Mouse (Mus musculus): ENCODE data around the gene Cmtm1. TPM values are rescaled to one million over a fixed set of nuclear protein-coding genes. Genes with fewer than 3 reads are reported as not detected.

Gene Cmtm1
- polyA plus RNA-seq, 1 experiment: not detected

- TF ChIP-seq TAL1 (IDR thresholded peaks at IDR 0.05; ENCODE audit: low read length): no peak
- no peak for TF ChIP-seq GATA1 (IDR thresholded peaks at IDR 0.05; ENCODE audit: low read length)
- peaks cover 47% of the 10 kb centered on the region for H3K4me1 ChIP-seq (ENCODE audit: control insufficient read depth)
- no peaks in the 10 kb centered on the region for H3K9me3 ChIP-seq (ENCODE audit: control insufficient read depth, low read length)
- H3K4me3 ChIP-seq (replicated peaks): no peak overlapping the region
- H3K27me3 ChIP-seq (ENCODE audit: control insufficient read depth): no peaks in the 10 kb centered on the region
- no peaks in the 10 kb centered on the region for H3K36me3 ChIP-seq (ENCODE audit: control insufficient read depth)
Measured at GRCm38 (mm10) chr8:104249442-104249996, 60.4 kb downstream of the Cmtm1 start.

GRCm38 (mm10) chr8:104248276-104248675 lies 61.7 kb downstream of the Cmtm1 start, which contains the start of gene Tk2:
TSS of gene Tk2 (minus strand) at chr8:104248558.
- Histone ChIP-seq H3K4me1 (ENCODE audit: control insufficient read depth) (peaks cover 47% of the 10 kb centered on the region), H3K36me3 (ENCODE audit: control insufficient read depth) (no peaks in the 10 kb centered on the region), H3K27me3 (ENCODE audit: control insufficient read depth) (no peaks in the 10 kb centered on the region), H3K9me3 (ENCODE audit: control insufficient read depth, low read length) (no peaks in the 10 kb centered on the region), H3K4me3 (replicated peaks) (peak within 1 kb of the TSS; percentile 89)
- TF ChIP-seq GATA1 (IDR thresholded peaks at IDR 0.05; ENCODE audit: low read length) (no peak), TAL1 (IDR thresholded peaks at IDR 0.05; ENCODE audit: low read length) (no peak)

GRCm38 (mm10) chr8:104247908-104248275 lies 62.1 kb downstream of the Cmtm1 start:
- H3K4me3 ChIP-seq (replicated peaks): peak overlapping the region; percentile 89
- H3K9me3 ChIP-seq (ENCODE audit: control insufficient read depth, low read length): no peaks in the 10 kb centered on the region
- no peaks in the 10 kb centered on the region; the same call in 1 of the 2 replicates for H3K36me3 ChIP-seq (ENCODE audit: control insufficient read depth)
- H3K27me3 ChIP-seq (ENCODE audit: control insufficient read depth): no peaks in the 10 kb centered on the region
- H3K4me1 ChIP-seq (ENCODE audit: control insufficient read depth): peaks cover 45% of the 10 kb centered on the region
- TF ChIP-seq GATA1 (IDR thresholded peaks at IDR 0.05; ENCODE audit: low read length) (no peak), TAL1 (IDR thresholded peaks at IDR 0.05; ENCODE audit: low read length) (no peak)

GRCm38 (mm10) chr8:104247054-104247907 lies 62.7 kb downstream of the Cmtm1 start:
- H3K9me3 ChIP-seq (ENCODE audit: control insufficient read depth, low read length): no peaks in the 10 kb centered on the region
- no peak for TF ChIP-seq GATA1 (IDR thresholded peaks at IDR 0.05; ENCODE audit: low read length)
- TF ChIP-seq TAL1 (IDR thresholded peaks at IDR 0.05; ENCODE audit: low read length): no peak
- peak overlapping the region; percentile 89 for H3K4me3 ChIP-seq (replicated peaks)
- peaks cover 3% of the 10 kb centered on the region; the same call in 1 of the 2 replicates for H3K36me3 ChIP-seq (ENCODE audit: control insufficient read depth)
- peaks cover 44% of the 10 kb centered on the region for H3K4me1 ChIP-seq (ENCODE audit: control insufficient read depth)
- no peaks in the 10 kb centered on the region for H3K27me3 ChIP-seq (ENCODE audit: control insufficient read depth)

- TF ChIP-seq TAL1 (IDR thresholded peaks at IDR 0.05; ENCODE audit: low read length) (no peak), GATA1 (IDR thresholded peaks at IDR 0.05; ENCODE audit: low read length) (no peak)
- H3K9me3 ChIP-seq (ENCODE audit: control insufficient read depth, low read length): no peaks in the 10 kb centered on the region
- H3K27me3 ChIP-seq (ENCODE audit: control insufficient read depth): no peaks in the 10 kb centered on the region
- no peak overlapping the region for H3K4me3 ChIP-seq (replicated peaks)
- H3K36me3 ChIP-seq (ENCODE audit: control insufficient read depth): peaks cover 3% of the 10 kb centered on the region; the same call in 1 of the 2 replicates
- peaks cover 47% of the 10 kb centered on the region for H3K4me1 ChIP-seq (ENCODE audit: control insufficient read depth)
Measured at GRCm38 (mm10) chr8:104246621-104247020, 63.3 kb downstream of the Cmtm1 start.

Other genes with a start within 250 kb of the Cmtm1 start
- 0.10 and 0.64 TPM in 2 replicates for gene Cdh5, start 208.5 kb downstream of the Cmtm1 start, polyA plus RNA-seq (2012)
- gene Bean1, start 139.7 kb downstream of the Cmtm1 start, polyA plus RNA-seq (2012): not detected in 2 replicates
- gene Tk2, start 61.6 kb downstream of the Cmtm1 start, polyA plus RNA-seq (2012): 0.19 and 0.23 TPM in 2 replicates
- gene Cklf, start 59.3 kb downstream of the Cmtm1 start, polyA plus RNA-seq (2012): 0.07 TPM in 1 of 2 replicates, not detected in the other
- not detected in 2 replicates for gene Cmtm2a, start 17.0 kb downstream of the Cmtm1 start, polyA plus RNA-seq (2012)
- gene Gm45711, start 64 bp downstream of the Cmtm1 start, polyA plus RNA-seq (2012): not detected in 2 replicates
- not detected in 2 replicates for gene Gm11020, start 11.4 kb upstream of the Cmtm1 start, polyA plus RNA-seq (2012)
- not detected in 2 replicates for gene Cmtm2b, start 12.1 kb upstream of the Cmtm1 start, polyA plus RNA-seq (2012)
- gene Cmtm3, start 29.3 kb upstream of the Cmtm1 start, polyA plus RNA-seq (2012): 0.26 and 0.44 TPM in 2 replicates
- 0.01 and 0.02 TPM in 2 replicates for gene Cmtm4, start 85.7 kb upstream of the Cmtm1 start, polyA plus RNA-seq (2012)
- 1.1 and 1.4 TPM in 2 replicates for gene Dync1li2, start 132.9 kb upstream of the Cmtm1 start, polyA plus RNA-seq (2012)
- not detected in 2 replicates for gene Terb1, start 199.8 kb upstream of the Cmtm1 start, polyA plus RNA-seq (2012)
- gene Nae1, start 224.5 kb upstream of the Cmtm1 start, polyA plus RNA-seq (2012): 0.29 and 0.39 TPM in 2 replicates
- gene Car7, start 224.5 kb upstream of the Cmtm1 start, polyA plus RNA-seq (2012): not detected in 2 replicates

All from erythroblast, embryonic 14.5 days (primary cell).